Comparison of ENCODE assay signal across 9 mouse cellular contexts in genomic region chr1:124845681-124846080, GRCm38 (mm10).
A peak's percentile ranks its signal among the peaks of the same experiment; 100 is the strongest.
DNase-seq lines count a peak whose midpoint lies in the region; ATAC-seq and TF ChIP-seq lines count a peak whose summit lies in the region.
"Had no signal": no experiment of that assay in that cellular context is flagged by ENCODE, and none has a peak within 500 bp of the region (broad histone marks: within the 10 kb centered on the region; RNA-seq: fewer than 3 reads in every experiment).

No protein-coding gene starts in this region.

- no peaks in the 10 kb centered on the region for H3K4me1 ChIP-seq in kidney, adult 2 months (ENCODE audit: control insufficient read depth, insufficient read depth, low read length)
- H3K4me1 ChIP-seq in kidney, embryonic 16.5 days (ENCODE audit: insufficient read depth, low read length), result no peaks in the 10 kb centered on the region
- H3K4me1 ChIP-seq in ES-E14 (ENCODE audit: control insufficient read depth in 2 of 2, insufficient read depth in 2 of 2, low read length in 2 of 2, poor library complexity in 1 of 2), result no peaks in the 10 kb centered on the region
- H3K4me1 ChIP-seq in kidney, embryonic 14.5 days (ENCODE audit: control insufficient read depth, insufficient read depth, low read length), result no peaks in the 10 kb centered on the region
- H3K4me1 ChIP-seq: neural tube, embryonic 12.5 days had no signal

- 49% methylated on average over 6 of the region's 6 CpGs for WGBS in kidney, adult 2 months
- WGBS in kidney, embryonic 16.5 days, result 53% methylated on average over 6 of the region's 6 CpGs
- WGBS in kidney, embryonic 14.5 days, result 55% methylated on average over 6 of the region's 6 CpGs

- H3K36me3 ChIP-seq in kidney, adult 2 months (ENCODE audit: control insufficient read depth, insufficient read depth, low read length), result no peaks in the 10 kb centered on the region
- H3K36me3 ChIP-seq in kidney, embryonic 16.5 days (ENCODE audit: insufficient read depth, low read length), result no peaks in the 10 kb centered on the region
- no peaks in the 10 kb centered on the region for H3K36me3 ChIP-seq in ES-E14 (ENCODE audit: control insufficient read depth, insufficient read depth, low read length, poor library complexity, severe bottlenecking)
- H3K36me3 ChIP-seq in kidney, embryonic 14.5 days (ENCODE audit: control insufficient read depth, insufficient read depth, low read length), result no peaks in the 10 kb centered on the region
- H3K36me3 ChIP-seq: neural tube, embryonic 12.5 days had no signal

- DNase-seq in kidney, adult 2 months, result peak; percentile 12
- DNase-seq in ES-E14 (ENCODE audit: low read depth, low spot score), result peak; percentile 64
- peak; percentile 57 for DNase-seq in adrenal gland, postnatal 10 days
- peak; percentile 65 for DNase-seq in retina, postnatal 1 day
- DNase-seq in spleen, adult 18-20 months, result no peak
- DNase-seq in cerebellum, adult 11 months, result no peak

- H3K9ac ChIP-seq in kidney, embryonic 16.5 days (replicated peaks; ENCODE audit: low read length), result no peak overlapping the region
- no peak overlapping the region for H3K9ac ChIP-seq in ES-E14 (ENCODE audit: insufficient read depth, low read depth, low read length, poor library complexity, severe bottlenecking)
- H3K9ac ChIP-seq in kidney, embryonic 14.5 days (ENCODE audit: low read depth, low read length), result no peak overlapping the region
- H3K9ac ChIP-seq: neural tube, embryonic 12.5 days had no signal

- no peak for TF ChIP-seq CTCF in kidney, adult 2 months (conservative IDR thresholded peaks at IDR 0.05; ENCODE audit: insufficient read depth, insufficient read length, low read depth, low read length)

- no peak overlapping the region for H3K4me3 ChIP-seq in kidney, adult 2 months (ENCODE audit: insufficient read depth, low read depth, low read length)
- H3K4me3 ChIP-seq in kidney, embryonic 16.5 days (ENCODE audit: low read length), result no peak overlapping the region
- no peak overlapping the region for H3K4me3 ChIP-seq in ES-E14 (ENCODE audit: insufficient read depth in 1 of 2, low read depth in 1 of 2, low read length in 2 of 2, poor library complexity in 1 of 2, severe bottlenecking in 1 of 2)
- no peak overlapping the region for H3K4me3 ChIP-seq in kidney, embryonic 14.5 days (ENCODE audit: low read length)
- H3K4me3 ChIP-seq: neural tube, embryonic 12.5 days had no signal

- TF ChIP-seq POLR2A in kidney, adult 2 months (IDR thresholded peaks at IDR 0.05; ENCODE audit: low read depth, low read length), result no peak

- H3K27me3 ChIP-seq in kidney, adult 2 months (replicated peaks; ENCODE audit: control insufficient read depth, insufficient read depth, low read length), result no peaks in the 10 kb centered on the region
- H3K27me3 ChIP-seq in kidney, embryonic 16.5 days (ENCODE audit: insufficient read depth, low read length), result no peaks in the 10 kb centered on the region
- no peaks in the 10 kb centered on the region for H3K27me3 ChIP-seq in kidney, embryonic 14.5 days (ENCODE audit: control insufficient read depth, insufficient read depth, low read length)
- H3K27me3 ChIP-seq: neural tube, embryonic 12.5 days had no signal

- no peak for ATAC-seq in kidney, embryonic 16.5 days (ENCODE audit: low FRiP score, low TSS enrichment)
- 0 out of 2 replicates have a peak, but pooled peaks have one; percentile 66 for ATAC-seq in kidney, embryonic 14.5 days (ENCODE audit: low FRiP score, low TSS enrichment)

- in situ Hi-C loops in ES-E14 (cut with MboI; ENCODE audit: low sequenced_read_pairs in 2 of 2, unreplicated experiment in 2 of 2), result no loop called here

- no peak overlapping the region for H3K4me2 ChIP-seq in kidney, embryonic 16.5 days (replicated peaks; ENCODE audit: low read depth, low read length)
- no peak overlapping the region for H3K4me2 ChIP-seq in kidney, embryonic 14.5 days (replicated peaks; ENCODE audit: low read depth, low read length)
- H3K4me2 ChIP-seq: neural tube, embryonic 12.5 days had no signal

- H3K9me3 ChIP-seq in kidney, embryonic 16.5 days (ENCODE audit: low read length), result no peaks in the 10 kb centered on the region
- H3K9me3 ChIP-seq in ES-E14 (ENCODE audit: control insufficient read depth, insufficient read depth, low read depth, low read length), result no peaks in the 10 kb centered on the region
- no peaks in the 10 kb centered on the region for H3K9me3 ChIP-seq in kidney, embryonic 14.5 days (ENCODE audit: control insufficient read depth, low read length)
- H3K9me3 ChIP-seq: neural tube, embryonic 12.5 days had no signal

- H3K27ac ChIP-seq in kidney, adult 2 months (ENCODE audit: insufficient read depth, low read depth, low read length), result no peak overlapping the region
- H3K27ac ChIP-seq in kidney, embryonic 16.5 days (ENCODE audit: low read length), result no peak overlapping the region
- no peak overlapping the region for H3K27ac ChIP-seq in ES-E14 (ENCODE audit: insufficient read depth, low read depth, low read length, poor library complexity, severe bottlenecking)
- H3K27ac ChIP-seq in kidney, embryonic 14.5 days (ENCODE audit: low read depth, low read length), result no peak overlapping the region
- H3K27ac ChIP-seq: neural tube, embryonic 12.5 days had no signal

TF ChIP-seq in ES-E14, 5 proteins besides CTCF, POLR2A, EP300 and RAD21:
- TF ChIP-seq CHD2 (IDR thresholded peaks at IDR 0.05; ENCODE audit: low read depth, low read length) (no peak), HCFC1 (IDR thresholded peaks at IDR 0.05; ENCODE audit: borderline replicate concordance, insufficient read depth, low read length) (no peak), MAFK (IDR thresholded peaks at IDR 0.05; ENCODE audit: insufficient read depth, low read depth, low read length) (no peak)

Comparison
In these comparisons a context has a peak if more than half of its experiments do, and no peak if none do; other contexts are left out.
1. DNase-seq: peak in kidney, adult 2 months (single experiment), ES-E14 (single experiment), adrenal gland, postnatal 10 days (single experiment) and retina, postnatal 1 day (single experiment); none in spleen, adult 18-20 months (0 of 2) and cerebellum, adult 11 months (single experiment).